Mouse (Mus musculus) heart, postnatal 25 days (tissue): Measurements from ENCODE around the gene Zcchc7. TPM values are rescaled to one million over a fixed set of nuclear protein-coding genes. Genes with fewer than 3 reads are reported as not detected.
"Not testable (repeated sequence)": the region's sequence is repeated elsewhere in the genome, so short reads cannot be mapped to it uniquely, and the experiment has no call there.

Experiments
- DNase-seq: peaks from one replicate; pipeline ENCODE4 v3.0.0; 2022; ENCODE audit warnings: low spot score
- intact Hi-C: fragments of 180-260 bp; cut with DNase I; formaldehyde crosslinking; loops from one replicate; pipeline ENCODE4 v1.15.1; 2025
- total RNA-seq, 2 experiments: library from RNA; stranded (reverse); gene quantifications; 2 replicates each; pipeline ENCODE4 v1.2.3; 2021

Gene Zcchc7
- total RNA-seq, 2 experiments from 2014 or later = 12.9 to 15.5 TPM

DNA sequence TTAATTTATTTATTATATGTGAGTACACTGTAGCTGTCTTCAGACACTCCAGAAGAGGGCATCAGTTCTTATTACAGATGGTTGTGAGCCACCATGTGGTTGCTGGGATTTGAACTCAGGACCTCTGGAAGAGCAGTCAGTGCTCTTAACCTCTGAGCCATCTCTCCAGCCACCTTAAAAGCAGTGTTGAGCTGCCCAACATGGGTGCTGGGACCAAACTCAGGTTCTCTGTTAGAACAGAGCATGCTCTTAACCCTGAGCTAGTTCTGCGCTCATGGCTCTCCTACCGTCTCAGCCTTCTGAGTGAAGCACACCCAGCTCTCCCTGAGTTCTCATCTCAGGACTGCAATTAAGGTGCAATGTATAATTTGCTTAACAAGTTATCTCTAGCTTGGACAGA lies 190.4 kb downstream of the Zcchc7 start:
- DNase-seq, intact Hi-C loops: not testable (repeated sequence)

DNA sequence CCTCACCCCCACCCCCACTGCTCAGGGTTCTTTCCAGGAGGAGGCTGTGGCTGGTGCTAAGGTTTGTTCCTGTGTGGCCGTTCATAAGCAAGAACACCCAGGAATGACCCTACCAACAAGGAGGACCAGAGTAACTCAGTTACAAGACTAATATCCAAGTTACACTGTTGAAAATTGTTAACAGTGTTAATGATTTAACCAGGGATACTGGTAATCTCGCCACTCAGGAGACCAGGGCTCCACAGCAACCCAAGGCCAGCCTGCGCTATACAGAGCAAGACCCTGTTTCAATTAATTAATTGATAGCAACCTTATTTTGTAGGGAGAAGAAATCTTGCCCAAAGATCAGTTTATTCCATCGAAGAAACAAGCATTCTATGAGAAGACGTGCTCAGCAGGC lies 191.8 kb downstream of the Zcchc7 start:
- no peak for DNase-seq

DNA sequence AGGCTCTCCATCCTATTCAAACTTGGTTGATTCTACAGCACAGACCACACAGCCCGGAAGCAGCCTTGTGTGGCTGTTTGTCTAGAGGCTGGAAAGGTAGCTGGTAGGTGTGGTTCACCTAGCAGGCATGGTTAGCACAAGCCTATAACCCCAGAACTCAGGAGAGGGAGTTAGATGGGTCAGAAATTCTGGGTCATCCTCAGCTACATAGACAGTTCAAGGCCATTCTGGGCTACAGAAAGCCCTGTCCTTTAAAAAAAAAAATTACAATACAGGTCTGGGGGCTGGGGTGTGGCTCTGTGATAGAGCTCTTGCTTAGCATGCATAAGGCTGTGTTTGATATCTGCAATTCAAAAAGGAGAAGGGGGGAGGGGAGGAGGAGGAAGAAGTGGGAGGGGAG lies 192.6 kb downstream of the Zcchc7 start:
- DNase-seq = no peak
- intact Hi-C loops = no loop called here

More for the DNA sequence above, 191.8 kb downstream of the Zcchc7 start:
- intact Hi-C loops = no loop called here

DNA sequence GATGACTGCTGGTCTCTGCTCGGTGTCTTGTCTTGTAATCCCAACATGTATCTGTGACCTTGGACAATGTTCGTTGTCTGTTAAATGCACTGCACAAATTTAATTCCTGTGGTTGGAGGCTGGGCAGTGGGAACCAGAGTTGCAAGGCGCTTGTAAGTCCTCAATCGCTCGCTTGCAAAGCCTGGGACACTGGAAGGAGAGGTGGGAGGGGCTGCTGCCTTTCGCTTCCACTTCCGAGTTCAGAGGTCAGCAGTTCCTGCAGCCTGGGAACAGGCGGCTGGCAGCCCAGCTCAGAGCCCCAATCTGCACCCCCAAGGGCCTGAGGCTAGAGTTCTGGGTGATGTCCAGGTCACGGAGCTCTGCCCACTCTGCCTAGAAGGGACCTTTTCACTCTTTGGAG lies 197.4 kb downstream of the Zcchc7 start:
- intact Hi-C loops = no loop called here
- DNase-seq = no peak

DNA sequence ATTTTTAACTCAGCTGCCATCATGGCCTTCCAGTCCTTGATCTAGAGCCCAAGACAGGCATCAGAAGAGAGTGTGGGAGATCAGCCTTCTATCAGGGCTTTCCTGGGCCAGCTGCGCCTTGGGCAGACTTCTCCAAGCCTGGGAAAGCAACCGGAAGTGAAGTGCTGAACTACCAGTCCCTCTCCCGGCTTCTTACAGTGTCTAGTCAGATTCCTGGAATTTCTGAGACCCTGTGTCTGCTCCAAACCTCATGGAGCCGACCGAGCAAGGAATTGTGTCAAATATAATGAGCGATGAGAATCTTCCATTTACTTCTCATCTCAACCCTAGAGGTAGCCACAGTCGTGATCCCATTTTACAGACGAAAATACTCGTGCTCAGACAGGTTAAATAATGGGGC lies 203.1 kb downstream of the Zcchc7 start:
- DNase-seq = no peak
- intact Hi-C loops = no loop called here

GRCm38 (mm10) chr4:44959220-44959619 lies 203.5 kb downstream of the Zcchc7 start:
- DNase-seq = no peak
- intact Hi-C loops = no loop called here

- no peak for DNase-seq
- intact Hi-C loops = no loop called here
These were observed 207.5 kb downstream of the Zcchc7 start for GRCm38 (mm10) chr4:44963156-44963555.

GRCm38 (mm10) chr4:44965175-44965574 lies 209.5 kb downstream of the Zcchc7 start:
- DNase-seq = no peak
- intact Hi-C loops = no loop called here

DNA sequence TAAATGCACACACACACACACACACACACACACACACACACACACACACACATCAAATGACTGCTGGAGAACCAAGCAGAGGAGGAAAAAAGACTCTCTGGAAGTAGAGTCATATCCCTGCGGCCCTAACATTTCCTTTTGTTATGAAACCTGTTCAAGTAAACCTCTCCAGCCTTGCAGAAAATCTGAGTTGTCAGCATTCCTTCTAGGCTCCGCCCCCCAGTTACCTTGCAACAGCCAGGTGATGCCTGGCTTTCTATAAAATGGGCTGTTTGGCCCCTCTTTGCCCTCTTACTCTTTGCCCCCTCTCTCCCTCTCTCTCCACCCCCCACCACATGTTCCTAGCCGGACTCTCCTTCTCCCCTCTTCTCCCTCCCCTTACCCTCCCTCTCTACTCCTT lies 210.1 kb downstream of the Zcchc7 start:
- no peak for DNase-seq
- intact Hi-C loops = no loop called here

DNA sequence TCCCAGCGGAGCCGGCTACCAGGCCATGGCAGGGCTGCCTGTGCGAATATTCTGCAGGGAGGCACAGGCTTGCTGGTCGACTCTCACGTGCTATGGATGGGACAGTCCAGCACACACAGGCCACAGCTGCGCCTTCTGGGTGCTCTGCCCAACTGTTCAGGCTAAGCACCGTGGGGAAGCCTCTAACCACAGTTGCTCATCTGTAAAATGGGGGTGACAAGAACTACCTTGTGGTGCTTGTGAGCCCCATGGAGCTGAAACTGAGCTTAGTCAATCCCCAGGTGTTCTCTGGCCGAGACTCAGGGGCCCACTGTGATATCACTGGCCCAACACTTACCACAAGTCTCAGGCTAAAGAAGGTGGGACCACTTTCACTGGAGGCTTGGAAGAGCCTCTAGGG lies 211.7 kb downstream of the Zcchc7 start:
- no peak for DNase-seq
- intact Hi-C loops = no loop called here

DNA sequence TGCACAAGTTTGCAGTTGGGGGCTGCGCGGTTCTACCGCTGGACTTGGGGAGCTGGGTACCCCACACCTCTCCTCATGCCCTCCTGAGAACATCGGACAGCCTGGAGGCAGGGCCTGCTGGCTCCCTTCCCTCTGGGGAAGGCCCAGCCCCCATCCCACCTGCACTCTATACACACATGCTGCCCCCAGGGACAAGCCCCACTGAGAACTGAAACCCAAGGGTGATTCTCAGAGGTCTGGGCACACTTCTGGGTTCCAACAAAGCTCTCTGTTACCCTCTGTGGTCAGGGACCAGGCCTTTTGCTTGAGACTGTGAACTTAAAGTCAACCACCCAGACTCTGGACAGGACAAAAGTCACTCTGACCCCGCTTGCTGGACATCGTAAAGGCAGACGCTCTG lies 214.4 kb downstream of the Zcchc7 start:
- intact Hi-C loops = loop anchor here (5.0 kb wide), 2 partner anchors 42 to 112 kb away; partner anchors contain the start of genes Fbxo10 and Zbtb5
- no peak for DNase-seq

- no peak for DNase-seq
- intact Hi-C loops = loop anchor here (5.0 kb wide), 2 partner anchors 42 to 112 kb away; partner anchors contain the start of genes Fbxo10 and Zbtb5
These were observed 215.0 kb downstream of the Zcchc7 start for GRCm38 (mm10) chr4:44970612-44971110.

DNA sequence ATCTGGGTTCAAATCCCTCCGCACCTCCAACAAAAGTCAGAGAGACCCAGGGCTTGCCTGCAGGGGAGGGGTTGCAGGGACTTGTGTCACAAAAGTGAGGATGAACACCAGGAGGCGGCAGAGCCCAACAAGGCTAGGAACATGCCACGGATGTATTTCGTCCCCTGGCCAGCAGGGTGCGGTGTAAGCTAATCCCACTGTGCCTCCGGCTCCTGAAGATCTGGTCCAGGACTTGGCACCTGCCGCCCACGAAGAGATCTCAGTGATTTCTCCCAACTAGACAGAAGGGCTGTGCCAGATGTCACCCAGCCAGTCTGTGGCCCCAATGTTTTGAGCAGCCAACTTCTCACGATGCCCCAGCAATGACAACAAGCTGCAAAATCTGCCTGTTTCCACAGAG lies 217.8 kb downstream of the Zcchc7 start:
- peak; percentile 67 for DNase-seq
- intact Hi-C loops = loop anchor here (5.0 kb wide), 2 partner anchors 39 to 109 kb away; partner anchors contain the start of genes Fbxo10 and Zbtb5

GRCm38 (mm10) chr4:44973871-44974270 lies 218.2 kb downstream of the Zcchc7 start:
- no peak for DNase-seq
- intact Hi-C loops = loop anchor here (5.0 kb wide), 2 partner anchors 38 to 108 kb away; partner anchors contain the start of genes Fbxo10 and Zbtb5

DNA sequence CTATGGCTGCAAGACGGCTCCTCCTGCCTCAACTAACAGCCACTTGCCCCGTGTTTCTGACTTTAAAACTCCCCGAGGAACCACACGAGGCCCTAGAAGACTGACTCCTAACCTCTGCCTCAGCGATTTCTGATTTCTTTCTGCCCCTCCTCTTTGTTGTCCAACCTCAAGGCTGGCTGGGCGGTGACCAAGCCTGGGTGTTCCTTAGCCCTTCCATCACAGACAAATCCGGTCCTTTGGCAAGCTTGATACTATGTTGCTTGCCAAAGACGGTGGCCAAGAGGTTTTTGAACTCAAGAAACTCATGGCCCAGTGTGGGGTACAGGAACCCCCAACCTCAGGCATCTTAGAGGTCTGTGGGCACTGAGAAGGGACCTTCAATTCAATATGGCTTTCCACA lies 218.7 kb downstream of the Zcchc7 start:
- DNase-seq = no peak
- intact Hi-C loops = loop anchor here (5.0 kb wide), 2 partner anchors 38 to 108 kb away; partner anchors contain the start of genes Fbxo10 and Zbtb5

- intact Hi-C loops = no loop called here
- DNase-seq = no peak
These were observed 220.4 kb downstream of the Zcchc7 start for GRCm38 (mm10) chr4:44976026-44976615.

DNA sequence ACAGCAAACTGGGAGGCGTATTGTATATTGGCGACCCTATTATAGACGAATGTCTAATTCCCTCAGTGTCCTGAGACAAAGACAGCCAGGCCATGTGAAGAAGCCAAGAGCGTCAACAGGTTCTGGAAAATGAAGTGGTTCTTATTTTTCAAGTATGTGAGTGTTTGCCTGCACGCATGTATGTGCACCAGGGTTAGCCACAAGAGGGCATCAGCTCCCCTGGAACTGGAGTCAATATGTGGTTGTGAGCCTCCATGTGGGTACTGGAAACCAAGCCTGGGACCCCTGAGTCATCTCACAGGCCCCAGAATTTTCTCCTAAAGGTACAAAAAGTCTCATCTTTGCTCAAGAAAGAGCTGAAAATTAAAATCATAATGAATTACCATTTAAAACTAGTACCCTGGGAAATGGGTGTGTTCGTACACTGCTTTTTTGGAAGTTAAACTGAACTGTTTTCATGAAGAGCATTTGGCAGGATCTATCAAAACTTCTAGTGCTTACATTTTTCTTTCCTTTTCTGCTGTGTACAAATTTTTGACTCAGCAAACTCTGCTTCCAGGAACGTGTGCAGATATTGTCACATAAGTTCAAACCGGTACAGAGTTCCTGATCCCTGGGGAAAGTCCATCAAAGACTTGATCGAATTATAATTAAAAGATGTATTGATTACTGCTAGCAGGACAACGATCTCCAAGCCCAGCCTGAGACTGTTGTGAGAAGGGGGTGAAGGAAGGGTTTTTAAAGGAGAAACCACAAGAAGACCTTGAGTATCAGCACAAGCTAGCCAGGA lies 221.4 kb downstream of the Zcchc7 start:
- intact Hi-C loops = no loop called here
- no peak for DNase-seq

DNA sequence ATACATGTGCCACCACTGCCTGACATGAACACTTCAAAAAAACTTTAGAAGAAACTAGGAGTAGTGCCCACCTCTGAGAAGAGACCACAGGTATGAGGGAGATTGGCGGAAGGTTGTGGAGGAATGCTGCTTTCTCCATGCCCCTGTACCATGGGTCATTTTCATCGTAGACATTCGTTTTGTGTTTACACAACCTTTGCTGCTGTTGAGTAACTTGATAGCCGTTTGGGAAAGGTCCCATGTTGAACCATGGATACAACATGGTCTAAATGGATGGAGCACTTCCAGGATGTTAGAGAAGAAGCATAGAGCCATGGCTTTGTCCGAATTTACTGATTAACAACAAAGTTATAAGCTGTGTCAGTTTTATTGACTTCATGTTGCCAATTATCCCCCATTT lies 222.5 kb downstream of the Zcchc7 start:
- intact Hi-C loops = no loop called here
- no peak for DNase-seq

- intact Hi-C loops = no loop called here
These were observed 224.2 kb downstream of the Zcchc7 start for GRCm38 (mm10) chr4:44979794-44980338.

DNA sequence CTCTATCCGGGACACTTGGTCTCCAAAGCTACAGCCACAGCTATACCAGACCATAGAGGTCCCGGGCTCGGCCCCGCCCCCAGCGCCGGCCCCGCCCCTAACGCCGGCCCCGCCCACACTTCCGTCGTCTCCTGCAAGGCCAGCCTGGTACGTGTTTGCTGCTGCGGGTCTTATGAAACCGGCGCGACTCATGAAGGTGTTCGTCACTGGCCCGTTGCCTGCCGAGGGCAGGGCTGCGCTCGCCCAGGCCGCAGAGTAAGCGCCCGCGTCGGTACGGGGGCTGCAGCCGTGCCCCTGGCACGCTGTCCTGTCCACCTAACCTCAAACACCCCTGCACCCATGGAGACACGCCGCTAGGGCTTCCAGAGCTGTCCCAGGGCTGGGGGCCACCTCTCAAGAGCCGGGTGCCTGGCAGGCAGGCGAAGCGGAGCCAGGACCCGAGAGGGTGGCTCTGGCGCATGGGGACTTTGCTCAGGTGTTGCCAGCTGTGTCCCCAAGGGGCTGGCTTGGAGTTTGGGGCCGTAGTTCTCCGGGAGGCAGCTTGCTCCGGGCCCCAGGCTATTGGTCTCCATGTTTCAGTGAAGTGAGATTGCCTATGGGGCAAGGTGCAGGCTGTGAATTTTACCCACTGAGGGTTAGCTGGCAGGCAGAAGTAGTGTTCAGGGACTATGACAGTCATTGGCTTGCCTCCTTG lies 225.8 kb downstream of the Zcchc7 start, which contains the start of gene Grhpr:
Gene Grhpr, plus strand, starts transcription at position 116 of the 694 bp plus-strand sequence.
- intact Hi-C loops = no loop called here
- peak; percentile 60 for DNase-seq

More at GRCm38 (mm10) chr4:44979794-44980338, 224.2 kb downstream of the Zcchc7 start:
- DNase-seq = no peak
